Mouse (Mus musculus): ENCODE data around the gene Olfr470. TPM values are rescaled to one million over a fixed set of nuclear protein-coding genes. Genes with fewer than 3 reads are reported as not detected.
"Not testable (repeated sequence)": the region's sequence is repeated elsewhere in the genome, so short reads cannot be mapped to it uniquely, and the experiment has no call there.

The Olfr470 gene
- not detected in 2 replicates for polyA plus RNA-seq (2014; fragmentation: Nextera tagmentation; extraction: Ambion mirVana)

- H3K27me3 ChIP-seq (ENCODE audit: control insufficient read depth, insufficient read depth, low read length); H3K9ac ChIP-seq (ENCODE audit: low read length); DNase-seq (ENCODE audit: low spot score, missing footprints); ATAC-seq (ENCODE audit: low FRiP score); H3K27ac ChIP-seq (ENCODE audit: low read depth, low read length); H3K4me1 ChIP-seq (ENCODE audit: control insufficient read depth, insufficient read depth, low read length); H3K4me3 ChIP-seq (ENCODE audit: low read depth, low read length); H3K9me3 ChIP-seq (ENCODE audit: control insufficient read depth, low read length); H3K4me2 ChIP-seq; H3K36me3 ChIP-seq (ENCODE audit: control insufficient read depth, insufficient read depth, low read length): not testable (repeated sequence)
- 83% methylated on average over 1 of the region's 1 CpGs for WGBS
Observed at GRCm38 (mm10) chr7:107847390-107847789, at the start of gene Olfr470. Olfr470 (minus strand) TSS chr7:107847490.

GRCm38 (mm10) chr7:107841719-107842118, 5.6 kb downstream of the Olfr470 start:
- H3K4me2 ChIP-seq, result no peak overlapping the region
- no peaks in the 10 kb centered on the region for H3K4me1 ChIP-seq (ENCODE audit: control insufficient read depth, insufficient read depth, low read length)
- ATAC-seq (ENCODE audit: low FRiP score), result no peak
- H3K9ac ChIP-seq (ENCODE audit: low read length), result no peak overlapping the region
- no peaks in the 10 kb centered on the region for H3K36me3 ChIP-seq (ENCODE audit: control insufficient read depth, insufficient read depth, low read length)
- WGBS, result 75% methylated on average over 1 of the region's 1 CpGs
- no peaks in the 10 kb centered on the region for H3K27me3 ChIP-seq (ENCODE audit: control insufficient read depth, insufficient read depth, low read length)
- no peak overlapping the region for H3K4me3 ChIP-seq (ENCODE audit: low read depth, low read length)
- H3K27ac ChIP-seq (ENCODE audit: low read depth, low read length), result no peak overlapping the region
- no peak for DNase-seq (ENCODE audit: low spot score, missing footprints)
- H3K9me3 ChIP-seq (ENCODE audit: control insufficient read depth, low read length), result no peaks in the 10 kb centered on the region

- not testable (repeated sequence) for H3K4me1 ChIP-seq (ENCODE audit: control insufficient read depth, insufficient read depth, low read length); H3K4me3 ChIP-seq (ENCODE audit: low read depth, low read length); ATAC-seq (ENCODE audit: low FRiP score); H3K36me3 ChIP-seq (ENCODE audit: control insufficient read depth, insufficient read depth, low read length); H3K27me3 ChIP-seq (ENCODE audit: control insufficient read depth, insufficient read depth, low read length); H3K4me2 ChIP-seq; H3K27ac ChIP-seq (ENCODE audit: low read depth, low read length); H3K9me3 ChIP-seq (ENCODE audit: control insufficient read depth, low read length); DNase-seq (ENCODE audit: low spot score, missing footprints); H3K9ac ChIP-seq (ENCODE audit: low read length)
Observed at GRCm38 (mm10) chr7:107825441-107825840, 21.8 kb downstream of the Olfr470 start, which contains the start of gene Olfr469. Olfr469 (minus strand) TSS chr7:107825541.

GRCm38 (mm10) chr7:107823867-107824266, 23.4 kb downstream of the Olfr470 start:
- H3K27me3 ChIP-seq (ENCODE audit: control insufficient read depth, insufficient read depth, low read length); H3K9me3 ChIP-seq (ENCODE audit: control insufficient read depth, low read length); H3K36me3 ChIP-seq (ENCODE audit: control insufficient read depth, insufficient read depth, low read length); H3K4me2 ChIP-seq; ATAC-seq (ENCODE audit: low FRiP score); H3K4me3 ChIP-seq (ENCODE audit: low read depth, low read length); DNase-seq (ENCODE audit: low spot score, missing footprints); H3K27ac ChIP-seq (ENCODE audit: low read depth, low read length); H3K4me1 ChIP-seq (ENCODE audit: control insufficient read depth, insufficient read depth, low read length); H3K9ac ChIP-seq (ENCODE audit: low read length): not testable (repeated sequence)
- 54% methylated on average over 2 of the region's 2 CpGs for WGBS

- no peak overlapping the region for H3K27ac ChIP-seq (ENCODE audit: low read depth, low read length)
- H3K4me2 ChIP-seq, result no peak overlapping the region
- H3K4me3 ChIP-seq (ENCODE audit: low read depth, low read length), result no peak overlapping the region
- H3K9me3 ChIP-seq (ENCODE audit: control insufficient read depth, low read length), result no peaks in the 10 kb centered on the region
- H3K27me3 ChIP-seq (ENCODE audit: control insufficient read depth, insufficient read depth, low read length), result no peaks in the 10 kb centered on the region
- no peaks in the 10 kb centered on the region for H3K36me3 ChIP-seq (ENCODE audit: control insufficient read depth, insufficient read depth, low read length)
- no peak for DNase-seq (ENCODE audit: low spot score, missing footprints)
- H3K9ac ChIP-seq (ENCODE audit: low read length), result no peak overlapping the region
- H3K4me1 ChIP-seq (ENCODE audit: control insufficient read depth, insufficient read depth, low read length), result no peaks in the 10 kb centered on the region
- no peak for ATAC-seq (ENCODE audit: low FRiP score)
Observed at GRCm38 (mm10) chr7:107819442-107819841, 27.8 kb downstream of the Olfr470 start.

GRCm38 (mm10) chr7:107811963-107812362, 35.3 kb downstream of the Olfr470 start, which contains the start of gene Olfr467:
Olfr467 (plus strand) TSS chr7:107812263.
- ATAC-seq (ENCODE audit: low FRiP score), result no peak

GRCm38 (mm10) chr7:107802138-107802537, 45.2 kb downstream of the Olfr470 start:
- ATAC-seq (ENCODE audit: low FRiP score) (no peak), DNase-seq (ENCODE audit: low spot score, missing footprints) (peak; percentile 19)
- H3K27ac ChIP-seq (ENCODE audit: low read depth, low read length), result no peak overlapping the region
- WGBS, result 85% methylated on average over 3 of the region's 3 CpGs
- H3K4me1 ChIP-seq (ENCODE audit: control insufficient read depth, insufficient read depth, low read length), result no peaks in the 10 kb centered on the region
- H3K9me3 ChIP-seq (ENCODE audit: control insufficient read depth, low read length), result no peaks in the 10 kb centered on the region
- no peaks in the 10 kb centered on the region for H3K27me3 ChIP-seq (ENCODE audit: control insufficient read depth, insufficient read depth, low read length)
- H3K4me3 ChIP-seq (ENCODE audit: low read depth, low read length), result no peak overlapping the region
- H3K4me2 ChIP-seq, result no peak overlapping the region
- no peak overlapping the region for H3K9ac ChIP-seq (ENCODE audit: low read length)
- no peaks in the 10 kb centered on the region for H3K36me3 ChIP-seq (ENCODE audit: control insufficient read depth, insufficient read depth, low read length)

More at GRCm38 (mm10) chr7:107811963-107812362, 35.3 kb downstream of the Olfr470 start, which contains the start of gene Olfr467:
- H3K4me3 ChIP-seq (ENCODE audit: low read depth, low read length), result no peak within 1 kb of the TSS
- DNase-seq (ENCODE audit: low spot score, missing footprints), result no peak
- no peaks in the 10 kb centered on the region for H3K27me3 ChIP-seq (ENCODE audit: control insufficient read depth, insufficient read depth, low read length)
- H3K9ac ChIP-seq (ENCODE audit: low read length), result no peak within 1 kb of the TSS
- H3K4me1 ChIP-seq (ENCODE audit: control insufficient read depth, insufficient read depth, low read length), result no peaks in the 10 kb centered on the region
- no peaks in the 10 kb centered on the region for H3K36me3 ChIP-seq (ENCODE audit: control insufficient read depth, insufficient read depth, low read length)
- H3K9me3 ChIP-seq (ENCODE audit: control insufficient read depth, low read length), result no peaks in the 10 kb centered on the region
- H3K27ac ChIP-seq (ENCODE audit: low read depth, low read length), result no peak within 1 kb of the TSS
- H3K4me2 ChIP-seq, result no peak within 1 kb of the TSS

- Histone ChIP-seq H3K9me3 (ENCODE audit: control insufficient read depth, low read length) (no peaks in the 10 kb centered on the region), H3K4me3 (ENCODE audit: low read depth, low read length) (no peak within 1 kb of the TSS), H3K4me1 (ENCODE audit: control insufficient read depth, insufficient read depth, low read length) (no peaks in the 10 kb centered on the region), H3K27ac (ENCODE audit: low read depth, low read length) (no peak within 1 kb of the TSS), H3K36me3 (ENCODE audit: control insufficient read depth, insufficient read depth, low read length) (no peaks in the 10 kb centered on the region), H3K27me3 (ENCODE audit: control insufficient read depth, insufficient read depth, low read length) (no peaks in the 10 kb centered on the region), H3K4me2 (no peak within 1 kb of the TSS), H3K9ac (ENCODE audit: low read length) (no peak within 1 kb of the TSS)
- ATAC-seq (ENCODE audit: low FRiP score) (no peak), DNase-seq (ENCODE audit: low spot score, missing footprints) (peak; percentile 14)
- 87% methylated on average over 2 of the region's 2 CpGs for WGBS
Observed at GRCm38 (mm10) chr7:107801108-107801507, 46.2 kb downstream of the Olfr470 start, which contains the start of gene Ovch2. Ovch2 (minus strand) TSS chr7:107801208.

GRCm38 (mm10) chr7:107796500-107796899, 50.8 kb downstream of the Olfr470 start:
- WGBS, result 93% methylated on average over 2 of the region's 2 CpGs

More at GRCm38 (mm10) chr7:107796500-107796899, 50.8 kb downstream of the Olfr470 start:
- Histone ChIP-seq H3K4me3 (ENCODE audit: low read depth, low read length) (no peak overlapping the region), H3K27me3 (ENCODE audit: control insufficient read depth, insufficient read depth, low read length) (no peaks in the 10 kb centered on the region), H3K4me2 (no peak overlapping the region), H3K9me3 (ENCODE audit: control insufficient read depth, low read length) (no peaks in the 10 kb centered on the region), H3K36me3 (ENCODE audit: control insufficient read depth, insufficient read depth, low read length) (no peaks in the 10 kb centered on the region), H3K9ac (ENCODE audit: low read length) (no peak overlapping the region), H3K4me1 (ENCODE audit: control insufficient read depth, insufficient read depth, low read length) (no peaks in the 10 kb centered on the region), H3K27ac (ENCODE audit: low read depth, low read length) (no peak overlapping the region)
- DNase-seq (ENCODE audit: low spot score, missing footprints), result no peak
- no peak for ATAC-seq (ENCODE audit: low FRiP score)

Data from midbrain, embryonic 11.5 days (tissue).